Mouse (Mus musculus) CH12.LX (cell line): Measurements from ENCODE around the gene Slc25a33.

ENCODE experiments used
- CTCF ChIP-seq, 2 experiments: IDR thresholded peaks in 1 of 2; conservative IDR thresholded peaks in 1 of 2; 2 replicates each; pipeline ENCODE4 v1.5.1; 2011 to 2012; ENCODE audit warnings: low read depth in 2 of 2, low read length in 2 of 2, improper control_type of control experiment in 1 of 2, inconsistent platforms in 1 of 2, mild to moderate bottlenecking in 1 of 2, moderate library complexity in 1 of 2
- JUN ChIP-seq: IDR thresholded peaks from 2 replicates; pipeline ENCODE4 v1.6.1; 2011; ENCODE audit warnings: low read depth, mild to moderate bottlenecking, low read length, improper control_type of control experiment, moderate library complexity; ENCODE audit not compliant: insufficient read depth
- USF2 ChIP-seq: conservative IDR thresholded peaks from 2 replicates; pipeline ENCODE4 v1.6.1; 2011; ENCODE audit warnings: low read depth, low read length, improper control_type of control experiment
- ZKSCAN1 ChIP-seq: IDR thresholded peaks from 2 replicates; pipeline ENCODE4 v1.6.1; 2012; ENCODE audit warnings: low read depth, inconsistent platforms, low read length, improper control_type of control experiment, borderline replicate concordance

GRCm38 (mm10) chr4:149819195-149819594, 45.1 kb upstream of the Slc25a33 start:
- no peak for TF ChIP-seq JUN
- no peak for TF ChIP-seq USF2
- TF ChIP-seq CTCF (conservative IDR thresholded peaks at IDR 0.05 in 1 of 2, IDR thresholded peaks at IDR 0.05 in 1 of 2; ENCODE audit: low read depth in 2 of 2, low read length in 2 of 2) = no peak
- no peak for TF ChIP-seq ZKSCAN1
